Mouse (Mus musculus): ENCODE measurements around the gene Ski. TPM values are rescaled to one million over a fixed set of nuclear protein-coding genes. Genes with fewer than 3 reads are reported as not detected.

Gene Ski
- polyA plus RNA-seq, 2 experiments: 2.4 to 4.5 TPM

GRCm38 (mm10) chr4:155241789-155242188 is 19.4 kb upstream of the Ski start:
- ATAC-seq (ENCODE audit: insufficient read depth): no peak
- Histone ChIP-seq H3K4me1 (replicated peaks; ENCODE audit: control insufficient read depth in 2 of 2, insufficient read depth in 2 of 2, low read length in 1 of 2) (no peaks in the 10 kb centered on the region; a peak in 2 of 4 replicates), H3K4me3 (ENCODE audit: insufficient read depth in 1 of 2, low read depth in 2 of 2, low read length in 2 of 2) (no peak overlapping the region), H3K27ac (no peak overlapping the region), H3K4me2 (ENCODE audit: low read depth) (no peak overlapping the region), H3K9me3 (ENCODE audit: control insufficient read depth, low read length) (no peaks in the 10 kb centered on the region), H3K27me3 (ENCODE audit: control insufficient read depth, insufficient read depth, low read length) (no peaks in the 10 kb centered on the region), H3K9ac (replicated peaks) (no peak overlapping the region), H3K36me3 (replicated peaks; ENCODE audit: control insufficient read depth, insufficient read depth, low read depth) (no peaks in the 10 kb centered on the region)
- 73% methylated on average over 9 of the region's 9 CpGs for WGBS (ENCODE audit: insufficient replicate concordance)
- TF ChIP-seq EP300 (IDR thresholded peaks at IDR 0.05; ENCODE audit: low read depth) (no peak), CTCF (IDR thresholded peaks at IDR 0.05; ENCODE audit: low read depth) (no peak)
- no peak for DNase-seq (ENCODE audit: low read depth in 3 of 3, low spot score in 3 of 3)

- Histone ChIP-seq H3K9ac (replicated peaks) (no peak overlapping the region), H3K4me3 (ENCODE audit: insufficient read depth in 1 of 2, low read depth in 2 of 2, low read length in 2 of 2) (no peak overlapping the region), H3K36me3 (replicated peaks; ENCODE audit: control insufficient read depth, insufficient read depth, low read depth) (no peaks in the 10 kb centered on the region), H3K27ac (no peak overlapping the region), H3K4me1 (replicated peaks; ENCODE audit: control insufficient read depth in 2 of 2, insufficient read depth in 2 of 2, low read length in 1 of 2) (peaks cover 0 to 11% of the 10 kb centered on the region in 2 experiments; a peak in 2 of 4 replicates), H3K27me3 (ENCODE audit: control insufficient read depth, insufficient read depth, low read length) (no peaks in the 10 kb centered on the region), H3K4me2 (ENCODE audit: low read depth) (no peak overlapping the region), H3K9me3 (ENCODE audit: control insufficient read depth, low read length) (no peaks in the 10 kb centered on the region)
- ATAC-seq (ENCODE audit: insufficient read depth): no peak
- WGBS (ENCODE audit: insufficient replicate concordance): 41% methylated on average over 6 of the region's 6 CpGs
- TF ChIP-seq CTCF (IDR thresholded peaks at IDR 0.05; ENCODE audit: low read depth) (no peak), EP300 (IDR thresholded peaks at IDR 0.05; ENCODE audit: low read depth) (no peak)
- no peak for DNase-seq (ENCODE audit: low read depth in 3 of 3, low spot score in 3 of 3)
Measured at GRCm38 (mm10) chr4:155239494-155239893, 17.1 kb upstream of the Ski start.

DNA sequence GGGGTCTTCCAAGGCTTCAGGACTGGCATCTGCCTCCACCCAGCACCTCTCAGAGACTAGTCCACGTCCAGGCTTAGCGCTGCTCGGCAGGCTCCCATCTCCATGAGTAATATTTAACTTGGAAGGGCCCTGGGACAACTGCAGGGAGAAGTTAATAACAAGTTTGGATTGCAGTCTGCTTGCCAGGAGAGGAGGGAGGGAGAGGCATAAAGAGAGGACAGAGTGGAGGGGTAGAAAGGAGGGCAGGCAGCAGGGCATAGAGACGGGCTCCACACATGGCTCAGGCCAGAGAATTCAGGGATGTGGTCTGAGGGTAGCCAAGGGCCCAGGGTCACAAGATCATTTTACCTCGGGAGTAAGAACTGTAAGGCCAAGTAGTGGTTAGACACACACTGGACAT is 15.9 kb upstream of the Ski start:
- H3K27me3 ChIP-seq (ENCODE audit: control insufficient read depth, insufficient read depth, low read length): no peaks in the 10 kb centered on the region
- TF ChIP-seq EP300 (IDR thresholded peaks at IDR 0.05; ENCODE audit: low read depth): no peak
- no peak overlapping the region for H3K4me3 ChIP-seq (ENCODE audit: insufficient read depth in 1 of 2, low read depth in 2 of 2, low read length in 2 of 2)
- no peaks in the 10 kb centered on the region for H3K9me3 ChIP-seq (ENCODE audit: control insufficient read depth, low read length)
- no peak overlapping the region for H3K9ac ChIP-seq (replicated peaks)
- H3K36me3 ChIP-seq (replicated peaks; ENCODE audit: control insufficient read depth, insufficient read depth, low read depth): no peaks in the 10 kb centered on the region
- H3K4me2 ChIP-seq (ENCODE audit: low read depth): no peak overlapping the region
- DNase-seq (ENCODE audit: low read depth in 3 of 3, low spot score in 3 of 3) (no peak), ATAC-seq (ENCODE audit: insufficient read depth) (no peak)
- 58% methylated on average over 5 of the region's 5 CpGs for WGBS (ENCODE audit: insufficient replicate concordance)
- H3K27ac ChIP-seq: no peak overlapping the region
- H3K4me1 ChIP-seq (replicated peaks; ENCODE audit: control insufficient read depth in 2 of 2, insufficient read depth in 2 of 2, low read length in 1 of 2): peaks cover 0 to 18% of the 10 kb centered on the region in 2 experiments; a peak in 2 of 4 replicates

DNA sequence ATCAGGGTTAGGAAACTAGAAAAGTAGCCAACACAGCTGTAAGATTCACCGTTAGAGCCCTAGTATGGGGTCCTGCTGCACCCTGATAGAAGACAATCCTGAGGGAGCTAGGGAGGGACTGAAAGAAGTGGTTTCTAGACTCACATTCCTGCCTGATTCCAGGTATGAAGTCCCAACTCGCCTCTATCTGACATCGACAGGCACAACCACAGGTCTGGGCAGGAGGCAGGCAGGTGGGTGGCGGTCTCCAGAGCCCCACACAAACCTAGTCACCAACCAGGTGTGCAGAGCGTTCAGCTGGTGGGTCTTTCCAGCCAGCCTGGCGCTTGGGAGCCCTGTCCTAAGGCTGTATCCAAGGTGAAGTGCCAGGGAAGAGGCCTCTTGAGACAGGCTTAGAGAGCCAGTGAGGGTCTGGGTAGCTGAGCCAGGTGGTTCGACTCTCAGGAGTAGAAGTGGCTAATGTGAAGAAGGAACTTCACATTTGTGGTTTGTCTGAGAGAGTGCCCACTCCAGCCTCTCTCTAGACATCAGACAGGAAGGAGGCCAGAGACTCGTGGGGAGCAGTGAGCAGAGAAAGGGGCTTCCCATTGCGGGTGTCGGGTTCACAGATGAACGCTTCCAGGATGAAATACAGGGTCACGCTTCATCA is 14.5 kb upstream of the Ski start:
- no peaks in the 10 kb centered on the region for H3K9me3 ChIP-seq (ENCODE audit: control insufficient read depth, low read length)
- no peaks in the 10 kb centered on the region for H3K36me3 ChIP-seq (replicated peaks; ENCODE audit: control insufficient read depth, insufficient read depth, low read depth)
- H3K4me2 ChIP-seq (ENCODE audit: low read depth): no peak overlapping the region
- H3K4me1 ChIP-seq (replicated peaks; ENCODE audit: control insufficient read depth in 2 of 2, insufficient read depth in 2 of 2, low read length in 1 of 2): peaks cover 0 to 20% of the 10 kb centered on the region in 2 experiments; a peak in 2 of 4 replicates
- H3K4me3 ChIP-seq (ENCODE audit: insufficient read depth in 1 of 2, low read depth in 2 of 2, low read length in 2 of 2): no peak overlapping the region
- no peak for DNase-seq (ENCODE audit: low read depth in 3 of 3, low spot score in 3 of 3)
- no peak overlapping the region for H3K9ac ChIP-seq (replicated peaks)
- no peak for TF ChIP-seq CTCF (IDR thresholded peaks at IDR 0.05; ENCODE audit: low read depth)
- TF ChIP-seq EP300 (IDR thresholded peaks at IDR 0.05; ENCODE audit: low read depth): no peak
- no peak for ATAC-seq (ENCODE audit: insufficient read depth)
- H3K27ac ChIP-seq: no peak overlapping the region
- H3K27me3 ChIP-seq (ENCODE audit: control insufficient read depth, insufficient read depth, low read length): no peaks in the 10 kb centered on the region
- WGBS (ENCODE audit: insufficient replicate concordance): 42% methylated on average over 12 of the region's 12 CpGs

- Histone ChIP-seq H3K36me3 (replicated peaks; ENCODE audit: control insufficient read depth, insufficient read depth, low read depth) (no peaks in the 10 kb centered on the region), H3K27me3 (ENCODE audit: control insufficient read depth, insufficient read depth, low read length) (no peaks in the 10 kb centered on the region), H3K27ac (peak overlapping the region; percentile 18; the same call in 1 of the 2 replicates), H3K4me3 (ENCODE audit: insufficient read depth in 1 of 2, low read depth in 2 of 2, low read length in 2 of 2) (no peak overlapping the region), H3K9ac (replicated peaks) (no peak overlapping the region; the same call in 1 of the 2 replicates), H3K4me1 (replicated peaks; ENCODE audit: control insufficient read depth in 2 of 2, insufficient read depth in 2 of 2, low read length in 1 of 2) (peaks cover 0 to 20% of the 10 kb centered on the region in 2 experiments; a peak in 2 of 4 replicates), H3K9me3 (ENCODE audit: control insufficient read depth, low read length) (no peaks in the 10 kb centered on the region), H3K4me2 (ENCODE audit: low read depth) (peak overlapping the region; percentile 21; the same call in 1 of the 2 replicates)
- 9% methylated on average over 18 of the region's 18 CpGs for WGBS (ENCODE audit: insufficient replicate concordance)
- ATAC-seq (ENCODE audit: insufficient read depth) (peak; percentile 55), DNase-seq (ENCODE audit: low read depth in 3 of 3, low spot score in 3 of 3) (no peak)
- TF ChIP-seq EP300 (IDR thresholded peaks at IDR 0.05; ENCODE audit: low read depth) (no peak), CTCF (IDR thresholded peaks at IDR 0.05; ENCODE audit: low read depth) (no peak)
Measured at GRCm38 (mm10) chr4:155235311-155236119, 13.1 kb upstream of the Ski start.

Measured in liver, embryonic 14.5 days (tissue).